Mouse (Mus musculus) forelimb bud, embryonic 11.5 days (tissue): ENCODE results near the gene Lypd8.
"Not testable (repeated sequence)": the region's sequence is repeated elsewhere in the genome, so short reads cannot be mapped to it uniquely, and the experiment has no call there.

Source experiments
- DNase-seq: peaks from one replicate; pipeline ENCODE4 v3.0.0-alpha.2; 2012; ENCODE audit warnings: low read depth, low spot score

Lypd8 gene

DNA sequence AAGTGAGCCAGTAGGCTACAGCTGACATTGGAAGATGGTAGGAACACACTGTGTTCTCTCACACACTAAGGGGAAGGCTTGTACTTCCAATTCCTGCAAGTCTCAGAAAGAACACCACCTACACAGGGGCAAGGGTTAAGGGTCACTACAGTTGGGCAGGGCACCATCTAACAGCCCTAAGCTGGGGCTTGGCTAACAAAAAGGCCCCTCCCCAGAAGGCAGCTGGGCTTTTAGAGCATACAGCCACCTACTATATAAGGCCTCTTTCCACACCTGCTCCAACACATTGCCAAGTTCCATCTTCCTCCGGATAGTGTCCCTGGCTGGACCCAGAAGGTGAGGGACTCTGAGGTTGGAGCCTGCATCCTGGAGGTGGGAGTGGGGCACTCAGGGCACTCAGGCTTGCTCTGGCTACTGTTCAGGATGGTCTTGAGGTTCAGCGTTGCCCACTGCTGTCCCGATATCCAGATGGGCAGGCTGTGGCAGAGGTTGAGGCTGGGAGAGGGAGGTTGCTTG, at the start of gene Lypd8:
Gene Lypd8 (plus strand): TSS at position 281 of the 516 bp plus-strand sequence.
- no peak for DNase-seq

DNA sequence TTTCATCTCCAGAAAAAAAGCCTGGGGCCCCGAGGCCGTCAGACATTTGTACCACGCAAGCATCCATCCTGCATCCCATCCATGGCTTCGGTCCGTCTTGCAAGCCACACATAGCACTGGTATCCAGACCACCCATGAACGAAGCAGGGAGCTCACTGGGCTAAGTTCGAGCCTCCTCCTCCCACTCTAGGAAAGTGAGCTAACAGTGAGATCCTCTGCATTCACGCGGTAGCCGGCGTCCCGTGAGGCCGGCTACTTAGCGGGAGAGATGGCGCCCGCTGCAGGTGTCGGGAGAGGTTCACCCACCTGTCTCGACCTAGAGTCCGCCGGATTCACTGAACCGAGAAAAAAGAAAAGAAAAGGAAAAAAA, 49.0 kb upstream of the Lypd8 start:
- DNase-seq, result no peak

DNA sequence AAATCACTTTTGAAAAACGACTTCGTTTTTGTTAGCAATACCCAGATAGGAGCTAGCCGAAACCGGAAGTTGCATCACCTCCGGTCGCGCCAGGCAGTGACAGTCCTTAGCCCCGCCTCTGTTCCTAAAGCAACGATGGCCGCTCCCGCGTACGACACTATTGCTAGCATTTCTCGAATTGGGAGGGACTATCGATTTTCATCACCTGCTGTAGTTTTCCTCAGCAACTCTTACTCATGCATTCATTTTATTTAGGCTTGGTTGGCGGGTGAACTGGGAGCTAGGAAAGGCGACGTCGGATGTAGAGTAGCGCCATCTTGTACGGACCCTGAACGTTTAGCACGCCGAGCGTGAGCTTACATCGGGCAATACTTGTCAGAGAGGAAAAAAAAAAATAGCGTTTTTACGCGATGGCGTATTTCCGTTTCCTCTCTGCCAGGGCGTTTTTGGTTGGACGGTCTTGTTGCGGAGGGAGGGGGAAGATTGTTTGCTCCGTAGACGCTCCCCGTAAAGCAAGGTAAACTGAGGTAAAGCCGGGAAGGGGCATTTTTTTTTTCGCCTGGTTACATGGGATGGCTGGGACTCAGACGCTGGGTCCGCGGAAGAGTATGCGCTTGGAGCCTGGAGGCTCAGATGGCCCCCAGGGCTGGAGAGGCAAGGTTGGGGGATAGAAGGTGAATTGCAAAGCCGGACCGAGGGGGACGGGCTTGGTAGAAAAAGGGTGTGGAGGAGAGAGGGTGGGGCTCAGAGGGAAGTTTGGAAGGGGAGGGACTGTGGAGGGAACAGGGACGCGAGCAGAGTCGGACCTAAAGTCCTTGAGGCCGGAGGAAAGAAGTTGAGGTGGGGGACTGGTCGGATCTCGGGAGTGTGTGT, 48.3 kb upstream of the Lypd8 start, which contains the start of the genes Zfp672 and Sh3bp5l:
Gene Zfp672 (minus strand): TSS at position 64 of the 873 bp plus-strand sequence.
Gene Sh3bp5l (plus strand): TSS at position 449 of the 873 bp plus-strand sequence.
- DNase-seq, result peak; percentile 95

DNA sequence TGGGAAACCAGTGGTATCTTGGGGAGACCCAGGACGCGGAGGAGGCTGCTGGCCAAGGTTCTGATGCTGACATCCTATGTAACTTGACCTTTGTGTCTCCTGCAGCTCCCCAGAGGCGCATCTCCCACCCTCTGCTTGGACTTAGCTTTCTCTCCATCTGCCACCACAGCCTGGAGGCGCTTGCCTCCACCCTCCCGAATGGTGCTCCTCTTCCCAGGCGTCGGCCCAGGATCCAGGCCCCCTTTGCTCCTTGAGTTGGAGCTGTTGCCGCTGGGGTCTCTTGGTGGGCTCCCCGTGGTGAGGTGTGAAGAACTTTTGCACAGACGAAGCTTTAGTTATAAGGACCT, 47.7 kb upstream of the Lypd8 start:
- no peak for DNase-seq

DNA sequence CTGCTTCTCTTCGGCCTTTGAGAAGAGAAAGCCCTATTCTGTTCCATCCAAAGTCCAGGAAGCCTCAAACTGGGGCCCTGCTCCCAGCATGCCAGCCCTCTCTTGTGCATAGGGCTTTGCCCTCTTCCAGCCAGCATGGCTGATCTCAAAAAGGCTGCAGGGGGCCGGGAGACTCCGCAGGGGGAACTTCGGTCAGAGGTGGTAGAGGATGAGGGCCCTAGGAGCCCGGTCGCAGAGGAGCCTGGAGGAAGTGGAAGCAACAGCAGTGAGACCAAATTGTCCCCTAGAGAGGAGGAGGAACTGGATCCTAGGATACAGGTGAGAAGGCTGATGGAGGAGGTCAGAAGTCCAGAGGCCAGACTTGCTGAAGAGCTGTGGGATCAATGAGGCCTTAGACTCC, 47.3 kb upstream of the Lypd8 start:
- DNase-seq, result no peak

DNA sequence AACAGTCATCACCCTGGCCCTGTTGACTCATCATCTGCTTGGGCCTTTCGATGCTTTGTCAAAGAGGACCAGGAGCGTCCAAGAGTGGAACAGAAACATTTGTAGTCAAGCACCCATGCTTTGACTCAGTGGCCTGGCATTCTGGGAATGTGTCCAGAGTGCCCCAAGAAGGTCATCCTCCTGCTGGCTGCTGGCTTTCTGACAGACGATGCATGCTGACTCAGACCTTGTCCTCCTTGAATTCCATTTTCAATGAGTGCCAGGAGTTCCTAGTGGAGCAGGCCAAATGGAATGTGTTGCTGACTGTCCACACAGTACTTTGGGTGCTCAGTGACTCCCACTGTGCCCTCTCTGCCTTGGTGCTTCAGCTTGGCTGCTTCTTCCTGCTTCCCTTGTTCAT, 44.1 kb upstream of the Lypd8 start:
- no peak for DNase-seq

DNA sequence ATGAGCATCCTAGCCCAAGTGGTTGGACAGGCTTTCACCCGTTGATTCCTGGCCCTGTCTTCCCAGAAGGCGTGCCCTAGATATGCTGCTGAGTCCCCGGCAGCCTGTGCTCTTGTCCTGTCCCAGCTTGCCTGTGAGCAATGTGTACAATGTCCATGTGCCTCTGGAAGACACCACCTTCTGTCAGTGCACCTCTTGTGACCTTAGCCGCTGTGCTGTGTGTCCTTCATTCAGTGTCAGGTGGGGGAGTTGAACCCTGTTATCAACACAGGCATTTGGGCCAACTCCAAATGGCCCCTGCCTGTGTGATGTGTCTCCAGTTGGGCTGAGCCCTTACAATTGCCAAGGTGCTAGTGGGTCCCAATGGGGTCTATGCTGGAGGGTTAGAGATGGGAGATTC, 32.1 kb upstream of the Lypd8 start:
- no peak for DNase-seq

DNA sequence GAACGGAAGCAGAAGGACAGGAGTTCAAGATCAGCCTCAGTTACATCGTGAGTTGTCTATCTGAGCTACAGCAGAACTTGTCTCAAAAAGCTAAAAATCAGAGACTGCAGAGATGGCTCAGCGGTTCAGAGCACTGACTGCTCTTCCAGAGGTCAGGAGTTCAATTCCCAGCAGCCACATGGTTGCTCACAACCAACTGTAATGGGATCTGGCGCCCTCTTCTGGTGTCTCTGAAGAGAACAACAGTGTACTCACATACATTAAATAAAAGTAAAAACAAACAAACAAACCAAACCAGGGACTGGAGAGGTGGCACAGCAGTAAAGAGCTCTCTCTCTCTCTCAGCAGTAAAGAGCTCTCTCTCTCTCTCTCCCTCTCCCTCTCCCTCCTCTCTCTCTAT, 28.2 kb upstream of the Lypd8 start:
- no peak for DNase-seq

DNA sequence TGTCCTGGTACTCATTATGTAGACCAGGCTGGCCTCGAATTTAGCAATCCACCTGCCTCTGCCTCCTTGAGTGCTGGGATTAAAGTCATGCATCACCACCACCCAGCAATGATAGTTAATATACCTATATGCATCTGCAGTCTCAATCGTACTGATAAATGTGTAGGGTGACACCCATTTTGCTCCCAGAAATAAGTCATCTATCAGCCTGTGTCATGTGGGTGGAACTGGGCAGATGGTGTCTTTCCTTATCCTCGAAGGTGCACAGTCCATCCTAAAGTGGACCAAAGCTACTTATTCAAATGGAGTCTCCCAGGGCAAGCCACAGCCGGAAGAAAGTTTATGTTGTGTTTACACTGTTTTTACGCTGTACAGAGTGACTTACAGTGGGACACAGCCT, 27.7 kb upstream of the Lypd8 start:
- no peak for DNase-seq

DNA sequence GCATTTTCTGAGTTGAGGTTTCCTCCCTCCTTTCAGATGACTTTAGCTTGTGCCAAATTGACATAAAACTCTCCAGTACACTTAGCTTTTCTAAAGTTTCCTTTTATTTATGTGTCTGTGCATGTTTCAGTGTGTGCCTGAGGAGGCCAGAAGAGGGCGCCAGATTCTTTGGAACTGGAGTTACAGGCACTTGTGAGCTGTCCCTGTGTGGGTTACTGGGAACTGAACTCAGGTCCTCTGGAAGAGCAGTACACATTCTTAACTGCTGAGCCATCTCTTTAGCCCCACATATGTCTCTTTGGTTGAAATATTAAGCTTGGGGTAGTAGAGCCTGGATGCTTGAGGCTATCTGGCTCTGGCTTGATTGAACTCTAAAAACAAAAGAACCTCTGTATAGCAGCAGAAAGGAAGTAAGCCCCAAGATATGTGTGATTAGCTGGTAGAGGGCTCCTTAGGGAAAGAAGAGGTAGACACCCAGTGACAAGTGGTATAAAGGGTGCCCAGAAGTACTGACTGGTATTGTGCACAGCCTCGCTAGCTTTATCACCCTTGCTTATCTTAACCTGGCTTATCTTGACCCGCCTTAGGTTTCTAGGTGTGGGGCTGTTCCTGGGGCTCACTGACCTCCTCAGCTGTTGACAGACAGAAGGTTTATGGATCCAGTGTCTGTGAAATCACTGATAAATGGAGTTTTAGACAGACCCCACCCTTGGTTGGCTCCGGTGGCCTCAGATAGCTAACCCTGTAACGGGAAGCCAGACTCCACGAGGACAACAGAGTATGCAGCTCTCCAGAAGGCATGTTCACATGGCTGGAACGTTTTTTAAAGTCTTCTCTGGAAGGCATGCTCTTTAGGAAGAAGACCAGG, 25.9 kb upstream of the Lypd8 start:
- peak; percentile 14 for DNase-seq

DNA sequence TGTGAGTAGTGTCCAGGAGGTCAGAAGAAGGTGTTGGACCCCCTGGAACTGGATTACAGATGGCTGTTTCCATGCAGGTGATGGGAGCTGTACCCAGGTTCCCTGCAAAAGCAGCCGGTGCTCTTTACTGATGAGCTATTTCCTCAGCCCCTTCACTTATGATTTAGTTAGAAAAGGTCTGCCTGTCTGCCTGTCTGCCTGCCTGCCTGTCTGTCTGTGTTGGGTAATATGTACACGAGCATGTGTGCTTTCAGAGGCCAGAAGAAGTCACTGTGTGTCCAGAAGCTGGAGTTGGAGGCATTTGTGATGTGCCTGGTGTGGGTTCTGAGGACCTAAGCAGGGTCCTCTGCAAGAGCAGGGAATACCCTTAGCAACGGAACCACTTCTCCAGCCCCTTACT, 25.1 kb upstream of the Lypd8 start:
- no peak for DNase-seq

DNA sequence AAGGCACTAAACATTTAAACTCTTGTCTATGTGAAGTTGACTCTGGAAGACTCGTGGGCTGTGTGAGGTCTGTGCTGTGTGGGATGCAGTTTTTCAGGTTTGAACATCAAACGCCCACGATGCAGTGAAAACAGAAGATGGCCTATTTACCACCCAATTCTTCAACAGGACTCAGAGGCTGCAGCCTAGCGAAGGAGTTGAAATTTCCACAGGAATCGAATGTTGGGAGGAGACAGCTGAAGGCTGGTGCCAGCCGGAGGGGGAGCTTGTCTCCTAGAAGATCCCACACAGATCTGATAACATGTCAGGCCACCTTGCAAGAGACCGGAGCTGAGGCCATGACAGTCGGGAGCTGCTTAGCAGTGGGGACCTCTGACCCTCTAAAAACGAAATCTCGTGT, 24.4 kb upstream of the Lypd8 start:
- DNase-seq, result no peak

DNA sequence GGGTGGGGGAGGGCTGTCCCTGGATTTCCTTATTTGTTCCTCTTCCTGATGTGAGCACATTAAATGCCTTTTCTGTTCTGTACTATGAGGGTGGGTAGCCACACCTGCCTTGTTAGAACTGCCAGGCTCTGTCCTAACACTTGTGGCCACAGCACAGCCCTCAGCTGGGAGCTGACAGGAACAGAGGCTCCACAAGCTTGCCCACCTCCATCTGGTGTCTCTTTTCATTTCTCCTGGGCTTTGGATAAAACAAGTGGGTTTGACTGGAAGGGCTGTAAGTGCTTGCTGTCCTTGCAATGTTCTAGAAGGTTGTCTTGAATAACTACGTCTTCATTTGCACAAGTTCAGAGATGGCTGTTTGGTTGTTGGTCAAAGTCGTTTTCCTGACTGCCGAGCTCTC, 23.9 kb upstream of the Lypd8 start:
- no peak for DNase-seq

DNA sequence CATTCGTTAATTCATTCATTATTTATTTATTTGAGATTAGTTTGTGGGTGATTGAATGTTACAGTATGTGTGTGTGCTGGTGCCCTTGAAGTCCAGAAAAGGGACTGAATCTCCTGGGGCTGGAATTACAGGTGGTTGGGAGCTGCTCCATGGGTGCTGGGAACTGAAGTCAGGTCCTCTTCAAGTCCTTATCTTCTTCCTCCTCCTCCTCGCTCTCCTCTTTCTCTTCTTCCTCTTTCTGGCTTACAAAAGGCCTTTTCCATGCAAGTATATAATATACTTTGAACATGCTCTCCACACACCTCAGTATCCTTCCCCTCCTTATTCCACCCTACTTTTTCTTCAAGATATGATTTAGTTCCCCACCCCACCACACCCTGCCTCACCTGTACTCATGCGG, 21.8 kb upstream of the Lypd8 start:
- no peak for DNase-seq

DNA sequence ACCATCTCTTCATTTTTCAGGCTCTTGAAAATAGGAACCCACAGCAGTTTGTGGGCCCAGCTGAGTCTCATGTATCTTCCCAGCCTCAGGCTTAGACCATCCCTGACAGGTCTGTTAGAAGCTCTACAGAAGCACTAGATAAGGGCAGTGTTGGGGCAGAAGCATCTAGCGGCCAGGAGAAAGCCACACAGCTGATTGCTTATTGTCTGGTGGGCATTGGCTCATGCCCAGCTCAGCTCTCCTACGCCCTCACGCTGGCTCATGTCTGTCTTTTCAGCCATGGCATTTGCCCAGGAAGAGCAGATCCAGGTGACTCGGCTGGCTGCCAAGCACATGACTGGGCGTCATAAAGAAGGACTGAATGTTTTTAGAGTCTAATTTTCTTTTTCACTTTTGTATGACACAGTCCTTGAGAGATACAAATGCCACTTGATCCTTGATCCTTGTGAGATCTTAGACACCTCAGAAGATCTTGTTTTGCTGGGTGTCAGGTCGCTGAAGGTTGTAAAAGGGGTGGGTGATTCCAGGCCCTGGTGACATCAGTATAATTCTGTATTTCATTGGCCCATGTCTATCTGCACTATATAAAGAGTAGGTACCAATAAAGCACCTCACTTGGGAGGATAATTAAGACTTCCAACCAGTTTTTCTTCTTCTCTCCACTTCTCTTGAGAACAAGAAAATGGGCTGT, 20.9 kb upstream of the Lypd8 start:
- no peak for DNase-seq

DNA sequence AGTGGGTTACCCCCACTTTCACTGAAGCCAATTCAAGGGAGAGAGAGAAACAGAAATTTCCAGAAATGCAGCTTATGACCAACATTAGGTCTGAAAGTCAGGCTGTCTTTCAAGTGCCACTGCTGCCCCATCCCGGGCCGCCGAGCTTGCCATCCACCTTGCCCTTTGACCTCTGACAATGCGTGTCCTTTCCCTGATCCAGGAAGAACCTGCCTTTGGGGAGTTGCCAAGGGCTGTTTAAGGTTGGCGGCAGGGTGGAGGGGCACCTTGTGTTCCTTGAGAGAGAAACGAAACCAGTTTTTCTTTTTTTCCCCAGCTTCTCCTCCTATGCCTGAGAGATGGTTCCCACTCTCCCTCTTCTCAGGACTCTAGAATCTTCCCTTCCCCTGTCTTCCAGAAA, 16.3 kb upstream of the Lypd8 start:
- DNase-seq, result not testable (repeated sequence)

DNA sequence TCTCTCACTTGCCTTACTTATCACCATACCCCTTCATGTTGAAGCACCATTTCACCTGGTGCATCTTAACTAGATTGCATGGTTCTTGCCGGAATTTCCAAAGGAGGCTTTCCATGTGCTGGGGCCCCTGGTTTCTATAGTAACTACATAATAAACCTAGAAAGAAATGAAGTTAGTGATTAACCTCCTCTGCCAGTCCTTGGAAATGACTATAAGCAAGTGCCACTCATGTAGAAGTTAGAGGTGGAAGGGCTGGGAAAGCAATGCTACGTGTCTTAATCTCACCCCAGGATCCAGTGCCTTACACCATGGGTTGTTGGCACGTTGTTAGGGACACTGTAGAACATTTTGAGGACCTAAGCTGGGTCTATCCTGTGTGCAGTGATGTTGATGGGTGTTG, 14.4 kb upstream of the Lypd8 start:
- DNase-seq, result no peak

DNA sequence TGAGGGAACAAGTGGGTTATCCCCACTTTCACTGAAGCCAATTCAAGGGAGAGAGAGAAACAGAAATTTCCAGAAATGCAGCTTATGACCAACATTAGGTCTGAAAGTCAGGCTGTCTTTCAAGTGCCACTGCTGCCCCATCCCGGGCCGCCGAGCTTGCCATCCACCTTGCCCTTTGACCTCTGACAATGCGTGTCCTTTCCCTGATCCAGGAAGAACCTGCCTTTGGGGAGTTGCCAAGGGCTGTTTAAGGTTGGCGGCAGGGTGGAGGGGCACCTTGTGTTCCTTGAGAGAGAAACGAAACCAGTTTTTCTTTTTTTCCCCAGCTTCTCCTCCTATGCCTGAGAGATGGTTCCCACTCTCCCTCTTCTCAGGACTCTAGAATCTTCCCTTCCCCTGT, 12.7 kb upstream of the Lypd8 start:
- DNase-seq, result not testable (repeated sequence)

DNA sequence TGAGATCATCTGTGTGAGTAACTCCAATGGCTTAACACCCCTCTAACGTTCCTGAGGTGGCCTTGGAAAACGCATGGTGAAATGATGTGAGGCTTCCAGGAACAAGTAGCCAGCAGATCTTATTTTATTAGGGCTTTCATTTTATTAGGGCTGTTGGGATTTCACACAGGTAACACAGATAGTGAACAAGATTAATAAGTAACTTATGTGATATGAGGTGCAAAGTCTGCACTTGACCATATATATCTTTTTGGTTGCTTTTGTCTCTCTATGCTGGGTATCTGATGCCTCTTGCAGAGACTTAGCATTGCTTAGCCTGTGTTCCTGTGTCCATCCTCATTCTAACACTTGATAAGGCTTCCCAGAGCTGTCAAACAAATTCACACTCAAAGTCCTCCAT, 1.6 kb upstream of the Lypd8 start:
- DNase-seq, result no peak

DNA sequence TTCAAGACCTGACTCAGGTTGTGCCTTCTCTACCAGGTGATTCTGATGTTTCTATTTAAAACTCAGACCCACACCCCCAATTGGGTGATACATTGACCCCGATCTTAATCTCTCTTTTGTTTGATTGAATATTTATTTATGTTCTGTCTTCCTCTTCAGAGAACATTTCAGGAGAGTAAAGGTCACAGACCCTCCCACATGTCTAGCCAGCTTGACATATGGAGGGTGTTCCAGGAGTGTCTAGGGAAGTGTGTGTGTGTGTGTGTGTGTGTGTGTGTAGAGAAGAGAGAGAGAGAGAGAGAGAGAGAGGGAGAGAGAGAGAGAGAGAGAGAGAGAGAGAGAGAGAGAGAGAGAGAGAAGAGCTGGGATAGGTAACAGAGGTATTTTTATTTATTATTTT, 1.2 kb upstream of the Lypd8 start:
- DNase-seq, result no peak

DNA sequence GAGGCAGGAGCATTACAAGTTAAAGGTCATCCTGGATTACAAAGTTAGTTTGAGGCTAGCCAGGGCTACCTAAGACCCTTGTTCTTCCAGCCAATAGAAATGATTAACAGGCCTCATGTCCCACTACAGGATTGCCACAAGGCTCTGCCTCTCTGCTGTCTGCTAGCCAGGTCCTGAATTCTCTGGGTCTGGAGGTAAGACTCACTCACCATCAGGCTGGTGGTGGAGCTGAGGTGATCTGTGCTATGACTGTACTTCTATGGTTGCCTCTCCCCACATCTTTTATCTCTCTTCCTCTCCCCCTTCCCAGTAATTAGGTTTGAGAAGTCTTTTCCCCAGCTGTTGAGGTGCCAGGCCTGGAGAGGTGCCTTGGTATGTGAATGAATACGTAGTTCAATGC, 673 bp downstream of the Lypd8 start:
- DNase-seq, result no peak

DNA sequence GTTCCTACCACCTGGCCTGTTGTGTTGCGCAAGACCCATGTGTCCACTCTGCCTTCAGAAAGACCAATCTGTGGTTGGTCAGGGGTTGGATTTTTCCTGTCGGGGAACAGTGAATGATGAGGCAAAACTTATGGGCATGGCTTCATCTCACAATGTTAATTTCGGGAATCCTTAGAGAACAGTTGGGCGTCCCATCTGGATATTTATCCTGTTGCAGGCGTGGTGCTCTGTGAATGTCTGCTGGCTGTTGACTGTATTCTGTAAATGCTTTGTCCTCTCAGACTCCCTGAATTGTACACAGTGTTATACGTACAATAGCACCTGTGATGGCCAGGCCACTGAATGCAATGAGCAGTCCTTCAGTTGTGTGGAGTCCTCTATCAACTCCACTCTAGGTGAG, 3.6 kb downstream of the Lypd8 start:
- DNase-seq, result no peak
